Mouse (Mus musculus): ENCODE results near the gene Tenm3. TPM values are rescaled to one million over a fixed set of nuclear protein-coding genes. Genes with fewer than 3 reads are reported as not detected.
A peak's percentile ranks its signal among the peaks of the same experiment; 100 is the strongest.

Gene Tenm3
- polyA plus RNA-seq (2011; ENCODE audit: insufficient read length, low read depth, missing spikeins), result 42.2 and 106 TPM in 2 replicates

DNA sequence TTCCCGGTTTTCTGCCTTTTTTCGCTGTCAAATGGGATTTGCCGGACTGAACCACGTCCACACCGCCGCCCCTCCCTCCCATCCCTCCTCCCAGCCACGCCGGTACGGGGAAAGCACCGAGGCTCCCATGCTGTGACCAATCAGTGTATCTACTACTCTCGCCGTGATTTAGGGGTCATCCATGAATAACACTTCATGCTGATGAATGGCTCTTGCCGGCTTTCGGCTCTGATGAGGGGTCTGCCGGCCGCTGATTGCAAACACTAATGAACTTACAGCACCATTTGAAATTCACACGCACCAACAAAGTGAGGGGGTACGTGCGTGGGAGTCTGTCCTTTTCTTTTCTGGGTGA is at the start of gene Tenm3:
TSS of gene Tenm3 (minus strand) at position 21 of the 355 bp plus-strand sequence.
- no peak for TF ChIP-seq POLR2A (IDR thresholded peaks at IDR 0.05; ENCODE audit: low read depth, low read length)
- TF ChIP-seq CTCF (IDR thresholded peaks at IDR 0.05; ENCODE audit: borderline replicate concordance, insufficient read depth, low read length), result no peak
- Histone ChIP-seq H3K4me3 (ENCODE audit: insufficient read depth, low read length) (peak within 1 kb of the TSS; percentile 94), H3K27ac (ENCODE audit: insufficient read depth, low read length) (no peak within 1 kb of the TSS; the same call in 1 of the 2 replicates), H3K4me1 (ENCODE audit: control insufficient read depth, insufficient read depth, low read length) (no peaks in the 10 kb centered on the region)

DNA sequence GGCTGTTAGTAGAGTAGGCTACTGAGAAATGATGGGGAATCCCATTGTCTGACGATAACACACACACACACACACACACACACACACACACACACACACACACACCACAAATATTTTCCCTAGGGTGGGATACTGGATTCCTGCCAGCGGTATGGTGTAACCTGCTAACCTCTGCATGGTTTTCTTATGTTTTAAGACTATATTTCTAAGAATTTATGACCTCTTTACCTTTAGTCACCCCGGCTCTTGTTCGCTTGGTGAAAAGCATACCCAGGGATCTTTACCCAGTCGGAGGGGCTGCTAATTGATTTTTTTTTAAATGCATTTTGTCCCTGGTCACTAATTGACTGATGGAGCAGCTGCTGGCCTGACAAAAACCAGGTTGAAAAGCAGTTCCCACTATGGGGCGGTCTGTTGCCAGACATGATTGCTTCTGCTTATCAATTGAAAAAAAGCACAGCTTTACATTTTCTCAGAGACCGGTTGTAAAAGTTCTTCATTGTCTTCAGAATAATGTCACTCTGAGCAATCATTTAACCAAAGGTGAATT is 46.5 kb upstream of the Tenm3 start:
- Histone ChIP-seq H3K27ac (ENCODE audit: insufficient read depth, low read length) (no peak overlapping the region), H3K4me1 (ENCODE audit: control insufficient read depth, insufficient read depth, low read length) (no peaks in the 10 kb centered on the region), H3K4me3 (ENCODE audit: insufficient read depth, low read length) (no peak overlapping the region)
- no peak for TF ChIP-seq CTCF (IDR thresholded peaks at IDR 0.05; ENCODE audit: borderline replicate concordance, insufficient read depth, low read length)
- TF ChIP-seq POLR2A (IDR thresholded peaks at IDR 0.05; ENCODE audit: low read depth, low read length), result no peak

DNA sequence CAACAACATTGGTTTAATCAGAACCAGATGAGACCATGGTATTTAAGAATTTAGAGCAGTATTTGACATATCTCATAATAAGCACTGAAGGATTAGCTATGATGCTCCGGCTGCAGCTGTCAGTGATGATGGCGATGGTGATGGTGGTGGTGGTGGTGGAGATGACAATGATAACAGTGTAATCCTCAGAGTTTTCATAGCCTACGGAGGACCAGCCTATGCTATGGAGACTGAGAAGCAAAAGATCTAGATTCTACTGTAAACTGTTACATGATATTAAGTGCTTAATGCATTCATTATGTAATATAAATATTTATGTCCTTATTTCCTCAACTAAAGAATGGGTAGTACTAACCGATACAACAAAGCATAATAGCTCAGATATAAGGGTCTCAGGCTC is 40.5 kb upstream of the Tenm3 start:
- Histone ChIP-seq H3K4me3 (ENCODE audit: insufficient read depth, low read length) (no peak overlapping the region), H3K4me1 (ENCODE audit: control insufficient read depth, insufficient read depth, low read length) (no peaks in the 10 kb centered on the region), H3K27ac (ENCODE audit: insufficient read depth, low read length) (no peak overlapping the region)
- no peak for TF ChIP-seq POLR2A (IDR thresholded peaks at IDR 0.05; ENCODE audit: low read depth, low read length)
- TF ChIP-seq CTCF (IDR thresholded peaks at IDR 0.05; ENCODE audit: borderline replicate concordance, insufficient read depth, low read length), result no peak

DNA sequence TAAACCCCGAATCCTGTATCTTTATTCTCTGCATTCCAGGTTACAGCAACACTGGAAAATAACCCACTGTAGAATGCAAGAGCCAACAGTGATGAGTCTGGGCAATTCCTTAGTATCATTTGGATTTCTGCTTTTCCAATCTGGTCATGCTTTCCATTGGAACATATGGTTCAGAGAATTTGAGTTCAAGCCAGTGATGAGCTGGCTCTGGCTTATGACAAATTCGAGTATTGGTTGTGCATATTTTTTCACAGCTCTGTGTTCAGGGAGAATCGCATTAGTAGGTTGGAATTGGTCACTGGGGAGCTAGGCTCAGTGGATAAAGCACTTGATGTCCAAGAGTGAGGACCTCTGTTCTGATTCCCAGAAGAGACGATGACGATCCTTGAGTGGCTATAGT is 36.8 kb upstream of the Tenm3 start:
- H3K27ac ChIP-seq (ENCODE audit: insufficient read depth, low read length), result no peak overlapping the region
- TF ChIP-seq CTCF (IDR thresholded peaks at IDR 0.05; ENCODE audit: borderline replicate concordance, insufficient read depth, low read length), result no peak
- no peak overlapping the region for H3K4me3 ChIP-seq (ENCODE audit: insufficient read depth, low read length)
- H3K4me1 ChIP-seq (ENCODE audit: control insufficient read depth, insufficient read depth, low read length), result no peaks in the 10 kb centered on the region

DNA sequence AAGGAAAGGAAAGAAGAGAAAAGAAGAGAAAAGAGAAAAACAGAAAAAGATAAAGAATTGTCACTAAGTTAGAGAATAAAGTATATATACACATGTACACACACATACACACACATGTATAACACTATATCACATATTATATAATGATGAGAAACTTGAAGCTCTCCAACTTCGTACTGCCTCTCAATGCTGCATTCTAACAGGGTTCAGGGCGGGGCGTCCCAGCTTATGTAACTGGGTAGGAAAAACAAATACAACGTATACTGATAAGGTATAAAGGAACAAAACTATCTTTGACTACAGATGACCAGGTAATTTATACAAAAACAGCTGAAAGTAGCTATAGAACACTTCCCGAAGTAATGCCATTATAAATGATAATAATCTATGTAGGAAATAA is 22.2 kb upstream of the Tenm3 start:
- TF ChIP-seq CTCF (IDR thresholded peaks at IDR 0.05; ENCODE audit: borderline replicate concordance, insufficient read depth, low read length), result no peak
- no peak overlapping the region for H3K4me3 ChIP-seq (ENCODE audit: insufficient read depth, low read length)
- H3K27ac ChIP-seq (ENCODE audit: insufficient read depth, low read length), result no peak overlapping the region
- no peaks in the 10 kb centered on the region for H3K4me1 ChIP-seq (ENCODE audit: control insufficient read depth, insufficient read depth, low read length)

DNA sequence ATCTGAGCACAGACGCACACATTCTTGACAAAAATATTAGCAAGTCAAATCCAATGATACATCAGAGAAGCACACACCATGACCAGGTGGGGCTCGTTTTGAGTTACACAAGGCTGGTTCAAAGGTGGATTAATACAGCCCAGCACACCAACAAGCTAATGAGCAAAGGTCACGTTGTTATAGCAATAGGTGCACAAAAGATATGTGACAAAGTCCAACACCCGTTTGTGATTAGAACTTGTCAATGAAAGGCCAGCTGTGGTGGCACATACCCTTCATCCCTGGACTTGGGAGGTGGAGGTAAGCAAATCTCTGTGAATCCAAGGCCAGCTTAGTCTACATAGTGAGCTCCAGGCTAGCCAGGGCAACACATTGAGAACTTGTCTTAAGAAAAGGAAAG is 21.7 kb upstream of the Tenm3 start:
- Histone ChIP-seq H3K27ac (ENCODE audit: insufficient read depth, low read length) (no peak overlapping the region), H3K4me3 (ENCODE audit: insufficient read depth, low read length) (no peak overlapping the region), H3K4me1 (ENCODE audit: control insufficient read depth, insufficient read depth, low read length) (no peaks in the 10 kb centered on the region)
- TF ChIP-seq POLR2A (IDR thresholded peaks at IDR 0.05; ENCODE audit: low read depth, low read length), result no peak

DNA sequence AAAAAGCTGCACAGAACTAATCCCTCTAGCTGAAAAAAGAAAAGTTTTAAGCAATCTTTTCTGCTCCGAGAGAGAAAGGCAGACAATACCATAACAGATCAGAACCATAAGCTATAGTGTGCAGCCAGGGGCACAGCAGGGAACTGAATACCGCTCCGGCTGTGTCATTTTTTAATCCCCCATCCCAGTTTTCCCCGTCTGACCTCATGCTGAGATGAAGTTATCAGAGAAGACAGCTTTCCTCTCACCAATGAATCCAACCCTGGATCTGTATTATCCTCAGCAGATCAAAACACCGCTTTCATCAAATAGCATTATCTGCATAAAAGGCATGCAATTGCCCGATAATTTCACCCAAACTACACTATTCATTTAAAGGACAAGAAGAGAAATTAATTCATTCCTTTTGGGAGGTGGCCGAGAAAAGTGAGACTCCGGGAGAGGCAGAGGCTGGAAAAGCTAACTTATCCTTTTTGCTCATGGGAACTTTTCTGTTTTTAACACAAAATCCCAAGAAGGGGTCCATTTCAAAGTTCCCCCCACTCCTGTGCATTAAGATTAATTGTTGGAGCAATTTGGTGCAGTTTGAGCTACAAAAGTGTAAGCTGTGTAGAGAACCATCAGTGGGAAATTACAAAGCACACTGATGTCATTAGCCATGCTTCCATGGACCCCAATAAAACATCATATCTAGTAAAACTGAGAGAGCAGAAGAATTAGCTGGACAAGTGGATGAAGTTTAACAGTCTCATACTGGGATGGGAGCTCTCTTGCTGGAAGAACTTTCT is 6.7 kb upstream of the Tenm3 start:
- no peak for TF ChIP-seq POLR2A (IDR thresholded peaks at IDR 0.05; ENCODE audit: low read depth, low read length)
- no peaks in the 10 kb centered on the region for H3K4me1 ChIP-seq (ENCODE audit: control insufficient read depth, insufficient read depth, low read length)
- H3K27ac ChIP-seq (ENCODE audit: insufficient read depth, low read length), result no peak overlapping the region
- H3K4me3 ChIP-seq (ENCODE audit: insufficient read depth, low read length), result no peak overlapping the region

DNA sequence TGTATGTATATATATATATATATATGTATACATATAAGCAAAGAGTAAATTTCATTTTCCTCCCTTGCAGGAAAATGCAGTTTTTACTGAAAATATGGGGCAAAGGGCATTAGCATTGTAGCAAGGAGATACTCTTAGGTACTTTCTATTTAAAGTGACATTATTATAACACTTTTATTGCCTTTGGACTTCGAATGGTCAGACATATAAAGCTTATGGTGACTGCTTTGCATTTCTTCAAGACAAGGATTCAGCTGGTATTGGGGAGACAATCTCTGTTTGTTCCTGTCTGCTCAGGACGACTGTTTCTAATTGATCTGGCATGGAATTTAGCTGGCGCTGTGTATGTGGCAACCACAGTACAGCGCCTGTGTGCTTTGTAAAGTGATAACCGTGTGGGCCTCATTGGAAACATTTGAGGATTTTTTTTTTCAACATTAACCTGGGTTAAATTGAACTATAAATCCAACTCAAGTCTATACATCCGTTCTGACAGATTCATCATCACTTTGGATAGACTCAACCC is 5.4 kb upstream of the Tenm3 start:
- no peak for TF ChIP-seq POLR2A (IDR thresholded peaks at IDR 0.05; ENCODE audit: low read depth, low read length)
- TF ChIP-seq CTCF (IDR thresholded peaks at IDR 0.05; ENCODE audit: borderline replicate concordance, insufficient read depth, low read length), result no peak
- no peaks in the 10 kb centered on the region for H3K4me1 ChIP-seq (ENCODE audit: control insufficient read depth, insufficient read depth, low read length)
- H3K4me3 ChIP-seq (ENCODE audit: insufficient read depth, low read length), result no peak overlapping the region
- H3K27ac ChIP-seq (ENCODE audit: insufficient read depth, low read length), result no peak overlapping the region

DNA sequence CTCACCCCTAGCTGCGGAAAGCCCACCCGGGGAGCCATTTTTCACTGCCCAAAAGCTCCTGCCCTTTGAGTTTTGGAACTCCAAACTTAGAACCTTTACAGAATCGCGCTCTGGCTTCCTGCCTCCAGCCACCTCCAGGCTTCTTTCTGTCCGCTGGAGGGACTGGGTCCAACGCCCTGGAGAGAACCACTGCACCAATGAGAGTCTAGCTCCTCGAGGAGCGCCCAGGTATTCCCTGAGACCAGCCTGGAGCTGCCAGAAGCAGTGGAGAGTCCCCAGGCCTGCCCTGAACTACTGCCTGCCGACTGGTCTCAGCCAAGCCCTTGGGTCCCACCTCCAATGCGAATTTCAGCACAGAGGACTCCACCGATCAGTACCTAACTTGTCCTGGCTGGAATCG is 1.2 kb upstream of the Tenm3 start:
- TF ChIP-seq CTCF (IDR thresholded peaks at IDR 0.05; ENCODE audit: borderline replicate concordance, insufficient read depth, low read length), result no peak
- no peak for TF ChIP-seq POLR2A (IDR thresholded peaks at IDR 0.05; ENCODE audit: low read depth, low read length)
- Histone ChIP-seq H3K4me3 (ENCODE audit: insufficient read depth, low read length) (no peak overlapping the region), H3K4me1 (ENCODE audit: control insufficient read depth, insufficient read depth, low read length) (no peaks in the 10 kb centered on the region), H3K27ac (ENCODE audit: insufficient read depth, low read length) (no peak overlapping the region)

DNA sequence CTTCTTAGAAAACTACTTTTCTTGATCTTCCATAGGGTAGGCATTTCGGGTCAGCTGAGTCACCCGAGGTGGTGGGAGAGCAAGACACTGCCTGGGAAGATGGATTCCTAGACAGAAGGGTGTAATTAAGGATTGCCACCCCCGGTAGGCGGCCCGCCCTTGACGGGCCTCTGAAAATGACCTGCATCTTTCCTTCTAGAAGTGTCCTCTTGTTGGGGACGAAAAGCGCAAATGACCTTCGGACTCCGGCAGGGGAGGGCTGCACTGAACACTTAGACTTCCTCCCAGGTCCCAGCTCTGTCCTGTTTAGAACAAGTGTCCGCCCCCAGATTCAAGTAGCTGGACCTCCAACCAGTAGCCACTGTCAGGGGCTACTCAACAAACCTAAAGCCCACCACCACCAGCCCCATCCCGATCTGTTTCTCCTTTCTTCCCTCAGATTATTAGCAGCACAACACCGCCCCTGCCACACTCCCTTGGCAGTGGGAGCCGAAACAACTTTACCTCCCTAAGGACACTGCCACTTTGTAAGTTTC is 687 bp upstream of the Tenm3 start:
- no peak overlapping the region for H3K27ac ChIP-seq (ENCODE audit: insufficient read depth, low read length)
- H3K4me1 ChIP-seq (ENCODE audit: control insufficient read depth, insufficient read depth, low read length), result no peaks in the 10 kb centered on the region
- H3K4me3 ChIP-seq (ENCODE audit: insufficient read depth, low read length), result peak overlapping the region; percentile 88
- TF ChIP-seq POLR2A (IDR thresholded peaks at IDR 0.05; ENCODE audit: low read depth, low read length) (no peak), CTCF (IDR thresholded peaks at IDR 0.05; ENCODE audit: borderline replicate concordance, insufficient read depth, low read length) (no peak)
